Comparison of ENCODE assay signal across 23 mouse cellular contexts in the genomic region with DNA sequence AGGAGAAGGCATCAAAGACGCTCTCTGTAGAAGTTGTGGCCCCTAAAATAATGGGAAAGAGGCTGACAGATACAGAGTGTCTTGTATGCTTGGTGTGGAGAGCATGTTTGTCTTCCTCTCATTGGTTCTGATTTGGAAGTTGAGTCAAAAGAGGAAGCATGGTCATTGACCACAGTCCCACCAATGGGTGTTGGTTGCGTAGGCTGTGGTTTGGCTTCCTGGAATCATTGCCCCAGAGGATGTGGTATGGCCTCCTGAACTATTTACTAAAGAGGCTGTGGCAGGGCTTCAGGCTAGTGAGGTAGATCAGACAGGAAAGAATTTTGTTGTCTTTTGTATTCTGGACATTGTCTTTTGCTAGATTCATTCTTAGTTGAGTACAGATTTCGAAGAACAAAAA.
DNase-seq lines count a peak whose midpoint lies in the region; ATAC-seq and TF ChIP-seq lines count a peak whose summit lies in the region.
"Had no signal": no experiment of that assay in that cellular context is flagged by ENCODE, and none has a peak within 500 bp of the region (broad histone marks: within the 10 kb centered on the region; RNA-seq: fewer than 3 reads in every experiment).

No protein-coding gene starts in this region.

- no peak overlapping the region for H3K27ac ChIP-seq in lung, postnatal 0 days (ENCODE audit: low read length)
- H3K27ac ChIP-seq in intestine, postnatal 0 days (ENCODE audit: low read depth, low read length): no peak overlapping the region
- H3K27ac ChIP-seq: hindbrain, embryonic 10.5 days; kidney, postnatal 0 days; liver, embryonic 14.5 days; neural tube, embryonic 15.5 days; stomach, embryonic 15.5 days had no signal

- no peaks in the 10 kb centered on the region for H3K4me1 ChIP-seq in lung, postnatal 0 days (ENCODE audit: insufficient read depth, low read depth, low read length)
- no peaks in the 10 kb centered on the region for H3K4me1 ChIP-seq in intestine, postnatal 0 days (replicated peaks; ENCODE audit: control insufficient read depth, insufficient read depth, low read length)
- H3K4me1 ChIP-seq: hindbrain, embryonic 10.5 days; neural tube, embryonic 15.5 days; stomach, embryonic 15.5 days had no signal

- intact Hi-C loops in left cerebral cortex, postnatal 25 days (cut with DNase I): no loop called here

- no peaks in the 10 kb centered on the region for H3K36me3 ChIP-seq in lung, postnatal 0 days (ENCODE audit: insufficient read depth, low read length)
- H3K36me3 ChIP-seq in intestine, postnatal 0 days (ENCODE audit: control insufficient read depth, insufficient read depth): no peaks in the 10 kb centered on the region
- H3K36me3 ChIP-seq: hindbrain, embryonic 10.5 days; neural tube, embryonic 15.5 days; stomach, embryonic 15.5 days had no signal

- WGBS in lung, postnatal 0 days: 76% methylated on average over 3 of the region's 3 CpGs
- 86% methylated on average over 3 of the region's 3 CpGs for WGBS in intestine, postnatal 0 days

- H3K4me3 ChIP-seq in lung, postnatal 0 days (ENCODE audit: low read depth, low read length): no peak overlapping the region
- H3K4me3 ChIP-seq in intestine, postnatal 0 days (ENCODE audit: low read depth, low read length): no peak overlapping the region
- H3K4me3 ChIP-seq: hindbrain, embryonic 10.5 days; neural tube, embryonic 15.5 days; stomach, embryonic 15.5 days had no signal

- TF ChIP-seq EP300 in lung, postnatal 0 days (IDR thresholded peaks at IDR 0.05): no peak

- H3K9ac ChIP-seq in lung, postnatal 0 days (replicated peaks; ENCODE audit: low read depth): no peak overlapping the region
- no peak overlapping the region for H3K9ac ChIP-seq in intestine, postnatal 0 days (ENCODE audit: low read depth, low read length)
- H3K9ac ChIP-seq: liver, embryonic 14.5 days; neural tube, embryonic 15.5 days; stomach, embryonic 15.5 days had no signal

- H3K4me2 ChIP-seq in lung, postnatal 0 days (replicated peaks; ENCODE audit: low read depth, low read length): no peak overlapping the region
- no peak overlapping the region for H3K4me2 ChIP-seq in intestine, postnatal 0 days (replicated peaks; ENCODE audit: low read depth)
- H3K4me2 ChIP-seq: heart, embryonic 11.5 days; neural tube, embryonic 15.5 days; stomach, embryonic 15.5 days had no signal

- H3K9me3 ChIP-seq in lung, postnatal 0 days (ENCODE audit: low read length): no peaks in the 10 kb centered on the region
- no peaks in the 10 kb centered on the region for H3K9me3 ChIP-seq in intestine, postnatal 0 days (ENCODE audit: control insufficient read depth)
- H3K9me3 ChIP-seq: hindbrain, embryonic 10.5 days; neural tube, embryonic 15.5 days; stomach, embryonic 15.5 days had no signal

- TF ChIP-seq CTCF in lung, postnatal 0 days (IDR thresholded peaks at IDR 0.05): no peak
- no peak for TF ChIP-seq CTCF in intestine, postnatal 0 days (IDR thresholded peaks at IDR 0.05; ENCODE audit: low read depth)

- no peaks in the 10 kb centered on the region for H3K27me3 ChIP-seq in lung, postnatal 0 days (replicated peaks; ENCODE audit: insufficient read depth, low read length)
- no peaks in the 10 kb centered on the region for H3K27me3 ChIP-seq in intestine, postnatal 0 days (replicated peaks; ENCODE audit: control insufficient read depth, insufficient read depth, low read length)
- H3K27me3 ChIP-seq: neural tube, embryonic 15.5 days; stomach, embryonic 15.5 days had no signal

- no peak for ATAC-seq in lung, postnatal 0 days
- ATAC-seq in hematopoietic stem cell, adult 5-6 weeks (replicated peaks in 1 of 2; ENCODE audit: insufficient read depth in 1 of 2, low FRiP score in 2 of 2, low TSS enrichment in 1 of 2, low read depth in 1 of 2, poor library complexity in 2 of 2, severe bottlenecking in 2 of 2): peak; percentile 99
- ATAC-seq in neutrophil, adult 5-6 weeks (ENCODE audit: extremely low read depth, insufficient number of reproducible peaks, low FRiP score, poor library complexity, severe bottlenecking): peak; percentile 98
- no peak for ATAC-seq in intestine, postnatal 0 days
- no peak for ATAC-seq in frontal cortex, adult (ENCODE audit: low TSS enrichment)
- ATAC-seq: midbrain, embryonic 16.5 days had no signal

- DNase-seq in lung, postnatal 0 days (ENCODE audit: low spot score): peak; percentile 11
- DNase-seq in lung, postnatal 4 days: no peak
- peak; percentile 2 for DNase-seq in MEL-GATA-1-ER (ENCODE audit: extremely low read depth, low read depth)
- no peak for DNase-seq in left cerebral cortex, postnatal 25 days (ENCODE audit: low spot score in 2 of 2)
- DNase-seq: adrenal gland, postnatal 14 days; cerebellum, adult 9-10 months; heart, adult 11 months; kidney, adult 2 months; layer of hippocampus, adult 9-11 months; lung, postnatal 14 days; thymus, adult 18-20 months; thymus, postnatal 4 days had no signal

Comparison
In these comparisons a context has a peak if more than half of its experiments do, and no peak if none do; other contexts are left out.
1. DNase-seq: peak in lung, postnatal 0 days (single experiment) and MEL-GATA-1-ER (single experiment); none in lung, postnatal 4 days (0 of 2) and left cerebral cortex, postnatal 25 days (0 of 2).
2. ATAC-seq: peak in hematopoietic stem cell, adult 5-6 weeks (2 of 2) and neutrophil, adult 5-6 weeks (single experiment); none in lung, postnatal 0 days (single experiment), intestine, postnatal 0 days (single experiment) and frontal cortex, adult (single experiment).